26 mouse cellular contexts compared by ENCODE assay signal in genomic region chr2:141180656-141181055, GRCm38 (mm10).
DNase-seq lines count a peak whose midpoint lies in the region; ATAC-seq and TF ChIP-seq lines count a peak whose summit lies in the region.
"Had no signal": no experiment of that assay in that cellular context is flagged by ENCODE, and none has a peak within 500 bp of the region (broad histone marks: within the 10 kb centered on the region; RNA-seq: fewer than 3 reads in every experiment).

No protein-coding gene starts in this region.

- no peaks in the 10 kb centered on the region for H3K36me3 ChIP-seq in forebrain, embryonic 14.5 days (ENCODE audit: control insufficient read depth, insufficient read depth, low read length)
- no peaks in the 10 kb centered on the region for H3K36me3 ChIP-seq in forebrain, embryonic 13.5 days (ENCODE audit: poor library complexity, severe bottlenecking)
- H3K36me3 ChIP-seq in midbrain, embryonic 14.5 days (ENCODE audit: control insufficient read depth, insufficient read depth, low read length) = no peaks in the 10 kb centered on the region
- no peaks in the 10 kb centered on the region for H3K36me3 ChIP-seq in midbrain, embryonic 11.5 days (ENCODE audit: control insufficient read depth, insufficient read depth, low read length)
- H3K36me3 ChIP-seq in kidney, embryonic 14.5 days (ENCODE audit: control insufficient read depth, insufficient read depth, low read length) = no peaks in the 10 kb centered on the region
- H3K36me3 ChIP-seq: embryonic facial prominence, embryonic 12.5 days; forebrain, embryonic 12.5 days; heart, embryonic 10.5 days; heart, embryonic 13.5 days; hindbrain, embryonic 12.5 days; hindbrain, embryonic 15.5 days had no signal

- TF ChIP-seq CTCF in Patski (IDR thresholded peaks at IDR 0.05) = no peak

- no peak for ATAC-seq in forebrain, embryonic 14.5 days
- ATAC-seq in forebrain, embryonic 13.5 days = no peak
- no peak; the same call in 1 of the 2 replicates for ATAC-seq in midbrain, embryonic 14.5 days (ENCODE audit: low FRiP score, low TSS enrichment)
- no peak for ATAC-seq in midbrain, embryonic 11.5 days (ENCODE audit: low FRiP score)
- ATAC-seq in Patski = no peak
- no peak for ATAC-seq in kidney, embryonic 14.5 days (ENCODE audit: low FRiP score, low TSS enrichment)
- ATAC-seq: CD4-positive, CD25-positive, alpha-beta regulatory T cell, adult 4 months; intestine, postnatal 0 days had no signal

- peak; percentile 37 for DNase-seq in forebrain, embryonic 14.5 days (ENCODE audit: low spot score)
- peak; percentile 51 for DNase-seq in midbrain, embryonic 14.5 days
- no peak for DNase-seq in midbrain, embryonic 11.5 days (ENCODE audit: low spot score, missing footprints)
- DNase-seq in 3T3-L1 (ENCODE audit: low read depth, low spot score) (peak; percentile 46), Patski (ENCODE audit: low read depth, low spot score) (peak; percentile 17)
- no peak for DNase-seq in heart, postnatal 4 days
- DNase-seq: adrenal gland, postnatal 10 days; adrenal gland, postnatal 36 days; cerebellum, adult 11-12 months; cerebellum, adult 8-10 months; cerebellum, postnatal 14 days; gastrocnemius, postnatal 10 days; gastrocnemius, postnatal 36 days; heart, adult 2 months; heart, postnatal 14 days had no signal

- POLR2A ChIA-PET in Patski (lab: Charles Lee) = no interaction called here

- H3K4me3 ChIP-seq in forebrain, embryonic 14.5 days (ENCODE audit: low read depth, low read length) = no peak overlapping the region
- H3K4me3 ChIP-seq in forebrain, embryonic 13.5 days = no peak overlapping the region
- no peak overlapping the region for H3K4me3 ChIP-seq in midbrain, embryonic 14.5 days (replicated peaks; ENCODE audit: low read depth, low read length)
- H3K4me3 ChIP-seq in midbrain, embryonic 11.5 days (ENCODE audit: low read depth, low read length) = no peak overlapping the region
- H3K4me3 ChIP-seq in kidney, embryonic 14.5 days (ENCODE audit: low read length) = no peak overlapping the region
- H3K4me3 ChIP-seq: embryonic facial prominence, embryonic 12.5 days; erythroblast, embryonic 14.5 days; forebrain, embryonic 12.5 days; heart, adult 2 months; heart, embryonic 10.5 days; heart, embryonic 13.5 days; hindbrain, embryonic 12.5 days; hindbrain, embryonic 15.5 days had no signal

- no peaks in the 10 kb centered on the region; the same call in 1 of the 2 replicates for H3K4me1 ChIP-seq in forebrain, embryonic 14.5 days (ENCODE audit: control insufficient read depth, insufficient read depth, low read length)
- peaks cover 5% of the 10 kb centered on the region for H3K4me1 ChIP-seq in forebrain, embryonic 13.5 days
- no peaks in the 10 kb centered on the region for H3K4me1 ChIP-seq in midbrain, embryonic 14.5 days (ENCODE audit: control insufficient read depth, insufficient read depth, low read length)
- H3K4me1 ChIP-seq in midbrain, embryonic 11.5 days (ENCODE audit: control insufficient read depth, insufficient read depth, low read length) = no peaks in the 10 kb centered on the region
- H3K4me1 ChIP-seq in kidney, embryonic 14.5 days (ENCODE audit: control insufficient read depth, insufficient read depth, low read length) = no peaks in the 10 kb centered on the region
- H3K4me1 ChIP-seq: embryonic facial prominence, embryonic 12.5 days; heart, embryonic 10.5 days; heart, embryonic 13.5 days; hindbrain, embryonic 12.5 days; hindbrain, embryonic 15.5 days had no signal

- CTCF ChIA-PET in Patski (lab: Charles Lee) = no interaction called here

- in situ Hi-C loops in Patski (cut with MboI; ENCODE audit: low pct_unique_long_range_greater_than_20kb) = no loop called here

- no peaks in the 10 kb centered on the region for H3K9me3 ChIP-seq in forebrain, embryonic 14.5 days (replicated peaks; ENCODE audit: control insufficient read depth, low read length)
- H3K9me3 ChIP-seq in forebrain, embryonic 13.5 days (replicated peaks) = no peaks in the 10 kb centered on the region
- H3K9me3 ChIP-seq in midbrain, embryonic 14.5 days (ENCODE audit: control insufficient read depth, low read length) = no peaks in the 10 kb centered on the region
- no peaks in the 10 kb centered on the region for H3K9me3 ChIP-seq in midbrain, embryonic 11.5 days (ENCODE audit: control insufficient read depth, low read length)
- H3K9me3 ChIP-seq in kidney, embryonic 14.5 days (ENCODE audit: control insufficient read depth, low read length) = no peaks in the 10 kb centered on the region
- H3K9me3 ChIP-seq: embryonic facial prominence, embryonic 12.5 days; forebrain, embryonic 12.5 days; heart, embryonic 10.5 days; heart, embryonic 13.5 days; hindbrain, embryonic 12.5 days; hindbrain, embryonic 15.5 days had no signal

- H3K4me2 ChIP-seq in forebrain, embryonic 14.5 days (ENCODE audit: low read length) = no peak overlapping the region
- H3K4me2 ChIP-seq in forebrain, embryonic 13.5 days = no peak overlapping the region
- no peak overlapping the region for H3K4me2 ChIP-seq in midbrain, embryonic 14.5 days (ENCODE audit: low read length)
- no peak overlapping the region for H3K4me2 ChIP-seq in midbrain, embryonic 11.5 days
- H3K4me2 ChIP-seq in kidney, embryonic 14.5 days (replicated peaks; ENCODE audit: low read depth, low read length) = no peak overlapping the region
- H3K4me2 ChIP-seq: embryonic facial prominence, embryonic 12.5 days; forebrain, embryonic 12.5 days; heart, embryonic 13.5 days; hindbrain, embryonic 12.5 days; hindbrain, embryonic 15.5 days had no signal

- H3K27me3 ChIP-seq in forebrain, embryonic 14.5 days (replicated peaks; ENCODE audit: control insufficient read depth, insufficient read depth, low read length) = no peaks in the 10 kb centered on the region
- no peaks in the 10 kb centered on the region for H3K27me3 ChIP-seq in forebrain, embryonic 13.5 days
- H3K27me3 ChIP-seq in midbrain, embryonic 14.5 days (ENCODE audit: control insufficient read depth, insufficient read depth, low read length) = no peaks in the 10 kb centered on the region
- H3K27me3 ChIP-seq in midbrain, embryonic 11.5 days (ENCODE audit: control insufficient read depth, insufficient read depth, low read length) = no peaks in the 10 kb centered on the region
- no peaks in the 10 kb centered on the region for H3K27me3 ChIP-seq in Patski
- no peaks in the 10 kb centered on the region for H3K27me3 ChIP-seq in kidney, embryonic 14.5 days (ENCODE audit: control insufficient read depth, insufficient read depth, low read length)
- H3K27me3 ChIP-seq: embryonic facial prominence, embryonic 12.5 days; forebrain, embryonic 12.5 days; heart, embryonic 13.5 days; hindbrain, embryonic 12.5 days; hindbrain, embryonic 15.5 days had no signal

- no peak overlapping the region for H3K9ac ChIP-seq in forebrain, embryonic 14.5 days (ENCODE audit: low read length)
- no peak overlapping the region for H3K9ac ChIP-seq in forebrain, embryonic 13.5 days
- no peak overlapping the region for H3K9ac ChIP-seq in midbrain, embryonic 14.5 days (replicated peaks; ENCODE audit: low read length)
- H3K9ac ChIP-seq in midbrain, embryonic 11.5 days (ENCODE audit: low read length) = no peak overlapping the region
- H3K9ac ChIP-seq in kidney, embryonic 14.5 days (ENCODE audit: low read depth, low read length) = no peak overlapping the region
- H3K9ac ChIP-seq: embryonic facial prominence, embryonic 12.5 days; forebrain, embryonic 12.5 days; heart, embryonic 13.5 days; hindbrain, embryonic 12.5 days; hindbrain, embryonic 15.5 days had no signal

- WGBS in forebrain, embryonic 14.5 days = 40% methylated on average over 1 of the region's 1 CpGs
- WGBS in forebrain, embryonic 13.5 days = 43% methylated on average over 1 of the region's 1 CpGs
- WGBS in midbrain, embryonic 14.5 days = 52% methylated on average over 1 of the region's 1 CpGs
- 69% methylated on average over 1 of the region's 1 CpGs for WGBS in midbrain, embryonic 11.5 days
- 58% methylated on average over 1 of the region's 1 CpGs for WGBS in kidney, embryonic 14.5 days

- H3K27ac ChIP-seq in forebrain, embryonic 14.5 days (ENCODE audit: low read depth, low read length) = no peak overlapping the region
- no peak overlapping the region for H3K27ac ChIP-seq in forebrain, embryonic 13.5 days
- no peak overlapping the region for H3K27ac ChIP-seq in midbrain, embryonic 14.5 days (replicated peaks; ENCODE audit: low read depth, low read length)
- no peak overlapping the region for H3K27ac ChIP-seq in midbrain, embryonic 11.5 days (ENCODE audit: low read depth, low read length)
- no peak overlapping the region for H3K27ac ChIP-seq in kidney, embryonic 14.5 days (ENCODE audit: low read depth, low read length)
- H3K27ac ChIP-seq: embryonic facial prominence, embryonic 12.5 days; forebrain, embryonic 12.5 days; heart, adult 2 months; heart, embryonic 10.5 days; heart, embryonic 13.5 days; hindbrain, embryonic 12.5 days; hindbrain, embryonic 15.5 days had no signal

Comparison
In these comparisons a context has a peak if more than half of its experiments do, and no peak if none do; other contexts are left out.
1. DNase-seq: peak in forebrain, embryonic 14.5 days (single experiment), midbrain, embryonic 14.5 days (single experiment), 3T3-L1 (single experiment) and Patski (single experiment); none in midbrain, embryonic 11.5 days (single experiment) and heart, postnatal 4 days (single experiment).